Mouse (Mus musculus): Measurements from ENCODE around the gene Zic5.

GRCm38 (mm10) chr14:122474041-122474890 is 8.8 kb upstream of the Zic5 start:
- no peak for TF ChIP-seq CTCF (IDR thresholded peaks at IDR 0.05; ENCODE audit: low read depth, low read length)
- no peak for TF ChIP-seq POLR2A (IDR thresholded peaks at IDR 0.05; ENCODE audit: insufficient read depth, low read length)
